Mouse (Mus musculus): ENCODE measurements around the gene Olfr112. TPM values are rescaled to one million over a fixed set of nuclear protein-coding genes. Genes with fewer than 3 reads are reported as not detected.
"Not testable (repeated sequence)": the region's sequence is repeated elsewhere in the genome, so short reads cannot be mapped to it uniquely, and the experiment has no call there.

The Olfr112 gene
- polyA plus RNA-seq, 1 experiment from 2014 or later = not detected

- H3K4me2 ChIP-seq; H3K9ac ChIP-seq (ENCODE audit: low read depth, low read length); H3K4me1 ChIP-seq (ENCODE audit: control insufficient read depth, insufficient read depth, low read length); H3K36me3 ChIP-seq (ENCODE audit: control insufficient read depth, insufficient read depth, low read length); H3K9me3 ChIP-seq (replicated peaks; ENCODE audit: control insufficient read depth, low read length); H3K4me3 ChIP-seq (ENCODE audit: low read depth, low read length); H3K27ac ChIP-seq (ENCODE audit: low read depth, low read length); H3K27me3 ChIP-seq (ENCODE audit: control insufficient read depth, insufficient read depth, low read length); ATAC-seq (replicated peaks; ENCODE audit: insufficient number of reproducible peaks, low FRiP score, low TSS enrichment): not testable (repeated sequence)
- WGBS (ENCODE audit: insufficient replicate concordance) = 45% methylated on average over 1 of the region's 1 CpGs
Observed at GRCm38 (mm10) chr17:37525427-37525826, 43.8 kb downstream of the Olfr112 start.

GRCm38 (mm10) chr17:37524612-37525011 is 44.6 kb downstream of the Olfr112 start:
- not testable (repeated sequence) for H3K27ac ChIP-seq (ENCODE audit: low read depth, low read length); H3K4me3 ChIP-seq (ENCODE audit: low read depth, low read length); H3K9ac ChIP-seq (ENCODE audit: low read depth, low read length); ATAC-seq (replicated peaks; ENCODE audit: insufficient number of reproducible peaks, low FRiP score, low TSS enrichment); H3K4me2 ChIP-seq; H3K27me3 ChIP-seq (ENCODE audit: control insufficient read depth, insufficient read depth, low read length); H3K9me3 ChIP-seq (replicated peaks; ENCODE audit: control insufficient read depth, low read length); H3K36me3 ChIP-seq (ENCODE audit: control insufficient read depth, insufficient read depth, low read length); H3K4me1 ChIP-seq (ENCODE audit: control insufficient read depth, insufficient read depth, low read length)

Other genes starting within 250 kb of the Olfr112 start
- gene Olfr103, start 229.8 kb downstream of the Olfr112 start, polyA plus RNA-seq (2014; fragmentation: Nextera tagmentation; extraction: Ambion mirVana) = not detected in 2 replicates
- gene Olfr104-ps, start 209.9 kb downstream of the Olfr112 start, polyA plus RNA-seq (2014; fragmentation: Nextera tagmentation; extraction: Ambion mirVana) = not detected in 2 replicates
- not detected in 2 replicates for gene Olfr105-ps, start 190.4 kb downstream of the Olfr112 start, polyA plus RNA-seq (2014; fragmentation: Nextera tagmentation; extraction: Ambion mirVana)
- gene Olfr106-ps, start 179.1 kb downstream of the Olfr112 start, polyA plus RNA-seq (2014; fragmentation: Nextera tagmentation; extraction: Ambion mirVana) = not detected in 2 replicates
- gene Olfr107, start 170.2 kb downstream of the Olfr112 start, polyA plus RNA-seq (2014; fragmentation: Nextera tagmentation; extraction: Ambion mirVana) = not detected in 2 replicates
- gene Olfr108, start 124.0 kb downstream of the Olfr112 start, polyA plus RNA-seq (2014; fragmentation: Nextera tagmentation; extraction: Ambion mirVana) = not detected in 2 replicates
- gene Olfr109, start 110.5 kb downstream of the Olfr112 start, polyA plus RNA-seq (2014; fragmentation: Nextera tagmentation; extraction: Ambion mirVana) = not detected in 2 replicates
- not detected in 2 replicates for gene H2-M2, start 85.9 kb downstream of the Olfr112 start, polyA plus RNA-seq (2014; fragmentation: Nextera tagmentation; extraction: Ambion mirVana)
- gene Olfr110, start 77.0 kb downstream of the Olfr112 start, polyA plus RNA-seq (2014; fragmentation: Nextera tagmentation; extraction: Ambion mirVana) = not detected in 2 replicates
- gene Olfr111, start 61.4 kb downstream of the Olfr112 start, polyA plus RNA-seq (2014; fragmentation: Nextera tagmentation; extraction: Ambion mirVana) = not detected in 2 replicates
- not detected in 2 replicates for gene Olfr113, start 8.2 kb upstream of the Olfr112 start, polyA plus RNA-seq (2014; fragmentation: Nextera tagmentation; extraction: Ambion mirVana)
- gene Olfr114, start 23.3 kb upstream of the Olfr112 start, polyA plus RNA-seq (2014; fragmentation: Nextera tagmentation; extraction: Ambion mirVana) = not detected in 2 replicates
- not detected in 2 replicates for gene Olfr115, start 57.7 kb upstream of the Olfr112 start, polyA plus RNA-seq (2014; fragmentation: Nextera tagmentation; extraction: Ambion mirVana)
- not detected in 2 replicates for gene Olfr116, start 57.7 kb upstream of the Olfr112 start, polyA plus RNA-seq (2014; fragmentation: Nextera tagmentation; extraction: Ambion mirVana)
- not detected in 2 replicates for gene Olfr117, start 94.3 kb upstream of the Olfr112 start, polyA plus RNA-seq (2014; fragmentation: Nextera tagmentation; extraction: Ambion mirVana)
- gene Olfr118, start 97.5 kb upstream of the Olfr112 start, polyA plus RNA-seq (2014; fragmentation: Nextera tagmentation; extraction: Ambion mirVana) = not detected in 2 replicates
- gene Olfr119, start 127.1 kb upstream of the Olfr112 start, polyA plus RNA-seq (2014; fragmentation: Nextera tagmentation; extraction: Ambion mirVana) = not detected in 2 replicates
- not detected in 2 replicates for gene Olfr120, start 152.4 kb upstream of the Olfr112 start, polyA plus RNA-seq (2014; fragmentation: Nextera tagmentation; extraction: Ambion mirVana)
- gene Olfr121, start 179.4 kb upstream of the Olfr112 start, polyA plus RNA-seq (2014; fragmentation: Nextera tagmentation; extraction: Ambion mirVana) = not detected in 2 replicates
- gene Olfr122, start 199.2 kb upstream of the Olfr112 start, polyA plus RNA-seq (2014; fragmentation: Nextera tagmentation; extraction: Ambion mirVana) = not detected in 2 replicates
- not detected in 2 replicates for gene Olfr123, start 224.1 kb upstream of the Olfr112 start, polyA plus RNA-seq (2014; fragmentation: Nextera tagmentation; extraction: Ambion mirVana)
- not detected in 2 replicates for gene Olfr124, start 230.4 kb upstream of the Olfr112 start, polyA plus RNA-seq (2014; fragmentation: Nextera tagmentation; extraction: Ambion mirVana)